Mouse (Mus musculus) heart, postnatal 0 days (tissue): ENCODE results near the gene Arid1b.

Experiments used
- CTCF ChIP-seq: IDR thresholded peaks from 2 replicates; pipeline ENCODE4 v1.5.1; 2016; ENCODE audit warnings: antibody characterized with exemption, control low read depth, low read depth
- EP300 ChIP-seq: IDR thresholded peaks from 2 replicates; pipeline ENCODE4 v1.6.1; 2016; ENCODE audit warnings: antibody characterized with exemption, low read depth

- TF ChIP-seq CTCF (no peak), EP300 (no peak)
These were observed 118.0 kb downstream of the Arid1b start for GRCm38 (mm10) chr17:5112116-5112515.
